Mouse (Mus musculus) spleen, postnatal 14 days (tissue): ENCODE data around the gene Ptpru.
"Not testable (repeated sequence)": the region's sequence is repeated elsewhere in the genome, so short reads cannot be mapped to it uniquely, and the experiment has no call there.

Experiments
- DNase-seq, 2 experiments: peaks; one replicate each; pipeline ENCODE4 v3.0.0; 2021 to 2022; ENCODE audit warnings: low spot score in 2 of 2

Gene Ptpru

GRCm38 (mm10) chr4:131836351-131836881 is 1.7 kb downstream of the Ptpru start:
- DNase-seq, result no peak

GRCm38 (mm10) chr4:131833971-131834609 is 4.0 kb downstream of the Ptpru start:
- no peak for DNase-seq

GRCm38 (mm10) chr4:131832759-131833407 is 5.2 kb downstream of the Ptpru start:
- no peak for DNase-seq

- DNase-seq, result no peak
These were observed 6.5 kb downstream of the Ptpru start for GRCm38 (mm10) chr4:131831546-131832045.

GRCm38 (mm10) chr4:131829123-131829522 is 9.0 kb downstream of the Ptpru start:
- DNase-seq, result no peak

GRCm38 (mm10) chr4:131826905-131827304 is 11.2 kb downstream of the Ptpru start:
- DNase-seq, result no peak

GRCm38 (mm10) chr4:131825830-131826229 is 12.3 kb downstream of the Ptpru start:
- DNase-seq, result peak; percentile 16 to 38

GRCm38 (mm10) chr4:131824939-131825338 is 13.1 kb downstream of the Ptpru start:
- no peak for DNase-seq

- no peak for DNase-seq
These were observed 15.5 kb downstream of the Ptpru start for GRCm38 (mm10) chr4:131822583-131822982.

GRCm38 (mm10) chr4:131821161-131821731 is 16.8 kb downstream of the Ptpru start:
- no peak for DNase-seq

GRCm38 (mm10) chr4:131818926-131819325 is 19.2 kb downstream of the Ptpru start:
- DNase-seq, result no peak

- no peak for DNase-seq
These were observed 22.3 kb downstream of the Ptpru start for GRCm38 (mm10) chr4:131815774-131816173.

- no peak for DNase-seq
These were observed 23.2 kb downstream of the Ptpru start for GRCm38 (mm10) chr4:131814869-131815268.

GRCm38 (mm10) chr4:131813798-131814197 is 24.3 kb downstream of the Ptpru start:
- DNase-seq, result no peak

- DNase-seq, result no peak
These were observed 25.6 kb downstream of the Ptpru start for GRCm38 (mm10) chr4:131812458-131812857.

- DNase-seq, result no peak
These were observed 32.8 kb downstream of the Ptpru start for GRCm38 (mm10) chr4:131805255-131805654.

GRCm38 (mm10) chr4:131804732-131805131 is 33.4 kb downstream of the Ptpru start:
- DNase-seq, result not testable (repeated sequence)

GRCm38 (mm10) chr4:131803846-131804245 is 34.2 kb downstream of the Ptpru start:
- DNase-seq, result no peak

- DNase-seq, result no peak
These were observed 39.1 kb downstream of the Ptpru start for GRCm38 (mm10) chr4:131798968-131799367.

GRCm38 (mm10) chr4:131797920-131798319 is 40.2 kb downstream of the Ptpru start:
- no peak for DNase-seq

- DNase-seq, result no peak
These were observed 40.6 kb downstream of the Ptpru start for GRCm38 (mm10) chr4:131797483-131797882.

GRCm38 (mm10) chr4:131796312-131797080 is 41.6 kb downstream of the Ptpru start:
- DNase-seq, result no peak
